Mouse (Mus musculus): ENCODE data around the gene Zfp988. TPM values are rescaled to one million over a fixed set of nuclear protein-coding genes. Genes with fewer than 3 reads are reported as not detected.
"Not testable (repeated sequence)": the region's sequence is repeated elsewhere in the genome, so short reads cannot be mapped to it uniquely, and the experiment has no call there.

Gene Zfp988
- polyA plus RNA-seq, 1 experiment from 2014 or later: 0.06 TPM

GRCm38 (mm10) chr4:147298585-147298984, 6.9 kb upstream of the Zfp988 start:
- H3K4me3 ChIP-seq (ENCODE audit: low read depth, low read length); H3K9ac ChIP-seq (ENCODE audit: low read depth, low read length): not testable (repeated sequence)
- 74% methylated on average over 3 of the region's 3 CpGs for WGBS

GRCm38 (mm10) chr4:147302375-147302774, 3.1 kb upstream of the Zfp988 start:
- not testable (repeated sequence) for H3K4me3 ChIP-seq (ENCODE audit: low read depth, low read length); ATAC-seq

More at GRCm38 (mm10) chr4:147298585-147298984, 6.9 kb upstream of the Zfp988 start:
- ATAC-seq; H3K36me3 ChIP-seq (ENCODE audit: control insufficient read depth, insufficient read depth, low read length); H3K9me3 ChIP-seq (replicated peaks; ENCODE audit: control insufficient read depth, low read length, poor library complexity, severe bottlenecking); H3K27me3 ChIP-seq (ENCODE audit: control insufficient read depth, insufficient read depth, low read depth, low read length); H3K4me1 ChIP-seq (ENCODE audit: control insufficient read depth, insufficient read depth, low read length); H3K27ac ChIP-seq (ENCODE audit: low read length); H3K4me2 ChIP-seq (ENCODE audit: low read length): not testable (repeated sequence)

GRCm38 (mm10) chr4:147335036-147335690, 29.7 kb downstream of the Zfp988 start:
- not testable (repeated sequence) for H3K27me3 ChIP-seq (ENCODE audit: control insufficient read depth, insufficient read depth, low read depth, low read length); H3K27ac ChIP-seq (ENCODE audit: low read length); H3K4me3 ChIP-seq (ENCODE audit: low read depth, low read length); H3K9ac ChIP-seq (ENCODE audit: low read depth, low read length); ATAC-seq; H3K36me3 ChIP-seq (ENCODE audit: control insufficient read depth, insufficient read depth, low read length); H3K4me1 ChIP-seq (ENCODE audit: control insufficient read depth, insufficient read depth, low read length); H3K4me2 ChIP-seq (ENCODE audit: low read length)
- peaks cover 49% of the 10 kb centered on the region for H3K9me3 ChIP-seq (replicated peaks; ENCODE audit: control insufficient read depth, low read length, poor library complexity, severe bottlenecking)
- WGBS: 94% methylated on average over 2 of the region's 2 CpGs

More at GRCm38 (mm10) chr4:147302375-147302774, 3.1 kb upstream of the Zfp988 start:
- H3K27ac ChIP-seq (ENCODE audit: low read length); H3K9ac ChIP-seq (ENCODE audit: low read depth, low read length); H3K4me1 ChIP-seq (ENCODE audit: control insufficient read depth, insufficient read depth, low read length); H3K4me2 ChIP-seq (ENCODE audit: low read length); H3K36me3 ChIP-seq (ENCODE audit: control insufficient read depth, insufficient read depth, low read length); H3K27me3 ChIP-seq (ENCODE audit: control insufficient read depth, insufficient read depth, low read depth, low read length): not testable (repeated sequence)
- peaks cover 12% of the 10 kb centered on the region for H3K9me3 ChIP-seq (replicated peaks; ENCODE audit: control insufficient read depth, low read length, poor library complexity, severe bottlenecking)

GRCm38 (mm10) chr4:147335691-147336367, 30.4 kb downstream of the Zfp988 start:
- not testable (repeated sequence) for H3K9ac ChIP-seq (ENCODE audit: low read depth, low read length); H3K27ac ChIP-seq (ENCODE audit: low read length); H3K4me2 ChIP-seq (ENCODE audit: low read length); H3K36me3 ChIP-seq (ENCODE audit: control insufficient read depth, insufficient read depth, low read length); H3K27me3 ChIP-seq (ENCODE audit: control insufficient read depth, insufficient read depth, low read depth, low read length); H3K4me3 ChIP-seq (ENCODE audit: low read depth, low read length); H3K4me1 ChIP-seq (ENCODE audit: control insufficient read depth, insufficient read depth, low read length); ATAC-seq
- WGBS: 44% methylated on average over 1 of the region's 1 CpGs
- peaks cover 52% of the 10 kb centered on the region for H3K9me3 ChIP-seq (replicated peaks; ENCODE audit: control insufficient read depth, low read length, poor library complexity, severe bottlenecking)

- H3K27me3 ChIP-seq (ENCODE audit: control insufficient read depth, insufficient read depth, low read depth, low read length); H3K27ac ChIP-seq (ENCODE audit: low read length); H3K4me1 ChIP-seq (ENCODE audit: control insufficient read depth, insufficient read depth, low read length); H3K4me3 ChIP-seq (ENCODE audit: low read depth, low read length); H3K4me2 ChIP-seq (ENCODE audit: low read length); H3K9ac ChIP-seq (ENCODE audit: low read depth, low read length); H3K36me3 ChIP-seq (ENCODE audit: control insufficient read depth, insufficient read depth, low read length); ATAC-seq: not testable (repeated sequence)
- peaks cover 54% of the 10 kb centered on the region for H3K9me3 ChIP-seq (replicated peaks; ENCODE audit: control insufficient read depth, low read length, poor library complexity, severe bottlenecking)
- 67% methylated on average over 6 of the region's 6 CpGs for WGBS
Measured at GRCm38 (mm10) chr4:147336368-147337195, 31.1 kb downstream of the Zfp988 start.

GRCm38 (mm10) chr4:147337520-147337919, 32.0 kb downstream of the Zfp988 start:
- WGBS: 92% methylated on average over 2 of the region's 2 CpGs
- not testable (repeated sequence) for H3K4me1 ChIP-seq (ENCODE audit: control insufficient read depth, insufficient read depth, low read length); H3K9ac ChIP-seq (ENCODE audit: low read depth, low read length); H3K27ac ChIP-seq (ENCODE audit: low read length); H3K36me3 ChIP-seq (ENCODE audit: control insufficient read depth, insufficient read depth, low read length); H3K4me3 ChIP-seq (ENCODE audit: low read depth, low read length); H3K27me3 ChIP-seq (ENCODE audit: control insufficient read depth, insufficient read depth, low read depth, low read length); H3K4me2 ChIP-seq (ENCODE audit: low read length); ATAC-seq
- H3K9me3 ChIP-seq (replicated peaks; ENCODE audit: control insufficient read depth, low read length, poor library complexity, severe bottlenecking): peaks cover 54% of the 10 kb centered on the region

- no peak for ATAC-seq
- Histone ChIP-seq H3K4me2 (ENCODE audit: low read length) (no peak overlapping the region), H3K27ac (ENCODE audit: low read length) (no peak overlapping the region), H3K4me1 (ENCODE audit: control insufficient read depth, insufficient read depth, low read length) (no peaks in the 10 kb centered on the region), H3K4me3 (ENCODE audit: low read depth, low read length) (no peak overlapping the region), H3K9ac (ENCODE audit: low read depth, low read length) (no peak overlapping the region), H3K9me3 (replicated peaks; ENCODE audit: control insufficient read depth, low read length, poor library complexity, severe bottlenecking) (peaks cover 56% of the 10 kb centered on the region), H3K27me3 (ENCODE audit: control insufficient read depth, insufficient read depth, low read depth, low read length) (no peaks in the 10 kb centered on the region), H3K36me3 (ENCODE audit: control insufficient read depth, insufficient read depth, low read length) (no peaks in the 10 kb centered on the region)
- 70% methylated on average over 5 of the region's 5 CpGs for WGBS
Measured at GRCm38 (mm10) chr4:147338032-147338610, 32.6 kb downstream of the Zfp988 start.

GRCm38 (mm10) chr4:147338706-147339105, 33.2 kb downstream of the Zfp988 start:
- 83% methylated on average over 3 of the region's 3 CpGs for WGBS
- not testable (repeated sequence) for H3K27ac ChIP-seq (ENCODE audit: low read length)

More at GRCm38 (mm10) chr4:147338706-147339105, 33.2 kb downstream of the Zfp988 start:
- not testable (repeated sequence) for H3K36me3 ChIP-seq (ENCODE audit: control insufficient read depth, insufficient read depth, low read length); H3K27me3 ChIP-seq (ENCODE audit: control insufficient read depth, insufficient read depth, low read depth, low read length); H3K4me3 ChIP-seq (ENCODE audit: low read depth, low read length); H3K4me2 ChIP-seq (ENCODE audit: low read length); H3K4me1 ChIP-seq (ENCODE audit: control insufficient read depth, insufficient read depth, low read length); H3K9ac ChIP-seq (ENCODE audit: low read depth, low read length); ATAC-seq
- peaks cover 62% of the 10 kb centered on the region for H3K9me3 ChIP-seq (replicated peaks; ENCODE audit: control insufficient read depth, low read length, poor library complexity, severe bottlenecking)
